Mouse (Mus musculus): Measurements from ENCODE around the gene Cyth4.

- no peak for TF ChIP-seq POLR2A (IDR thresholded peaks at IDR 0.05; ENCODE audit: control insufficient read depth, low read depth, low read length)
- TF ChIP-seq CTCF (IDR thresholded peaks at IDR 0.05; ENCODE audit: control insufficient read depth, insufficient read depth, insufficient replicate concordance, low read depth, low read length): no peak
Measured at GRCm38 (mm10) chr15:78567608-78568120, 29.2 kb upstream of the Cyth4 start.
